Mouse (Mus musculus): ENCODE data around the gene Irf2bp2. TPM values are rescaled to one million over a fixed set of nuclear protein-coding genes. Genes with fewer than 3 reads are reported as not detected.

Irf2bp2 gene
- polyA plus RNA-seq, 1 experiment from 2014 or later, result 11.7 TPM

DNA sequence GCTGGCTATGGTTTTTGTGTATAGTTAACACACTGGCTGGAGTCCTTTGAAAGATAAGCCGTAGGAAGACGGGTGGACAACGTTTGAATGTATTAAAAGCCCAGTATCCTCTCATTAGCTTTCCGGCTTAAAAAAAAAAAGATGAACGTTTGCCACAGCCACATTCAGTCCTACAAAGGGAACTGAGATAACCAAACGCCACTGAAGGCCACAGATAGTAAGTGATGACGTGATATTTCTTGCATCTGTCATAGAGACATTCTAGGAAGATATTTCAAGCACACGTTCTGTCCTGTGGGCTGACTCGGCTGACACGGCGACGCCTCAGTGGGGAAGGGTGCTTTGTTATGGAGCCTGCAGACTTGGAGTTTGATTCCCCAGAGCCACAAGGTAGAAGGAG is 4.4 kb upstream of the Irf2bp2 start:
- Histone ChIP-seq H3K9me3 (ENCODE audit: control insufficient read depth, low read length) (no peaks in the 10 kb centered on the region), H3K4me3 (ENCODE audit: low read length) (no peak overlapping the region), H3K4me2 (ENCODE audit: low read depth, low read length) (no peak overlapping the region), H3K36me3 (ENCODE audit: control insufficient read depth, insufficient read depth, low read length) (no peaks in the 10 kb centered on the region), H3K27ac (ENCODE audit: low read length) (peak overlapping the region; percentile 100), H3K9ac (ENCODE audit: low read length) (0 out of 2 replicates have a peak overlapping the region, but pooled peaks have one; percentile 26), H3K27me3 (ENCODE audit: control insufficient read depth, insufficient read depth, low read depth, low read length) (no peaks in the 10 kb centered on the region), H3K4me1 (replicated peaks; ENCODE audit: control insufficient read depth, insufficient read depth, low read length) (peaks cover 64% of the 10 kb centered on the region)
- WGBS, result 25% methylated on average over 12 of the region's 12 CpGs
- no peak for ATAC-seq (ENCODE audit: low read depth)

DNA sequence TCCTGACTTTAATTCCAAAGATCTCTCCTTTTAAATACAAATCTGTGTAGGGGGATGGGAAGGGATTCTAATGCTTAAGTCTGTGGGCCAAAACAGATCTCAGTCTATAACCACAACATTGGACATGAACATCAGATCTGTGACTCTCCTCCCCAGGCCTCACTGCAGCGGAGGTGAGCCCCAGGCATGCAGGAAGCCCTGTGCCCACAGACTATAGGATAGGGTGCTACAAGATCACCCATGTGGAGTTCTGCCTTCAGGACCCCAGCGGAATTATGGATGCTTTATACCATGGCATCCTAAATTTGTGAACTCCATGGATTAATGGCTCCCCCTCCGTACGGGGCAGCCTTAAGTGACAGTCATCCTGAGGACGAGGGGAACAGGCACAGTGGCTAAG is 2.9 kb upstream of the Irf2bp2 start:
- Histone ChIP-seq H3K36me3 (ENCODE audit: control insufficient read depth, insufficient read depth, low read length) (0 out of 2 replicates have a peak, but pooled peaks cover 4% of the 10 kb centered on the region), H3K4me2 (ENCODE audit: low read depth, low read length) (peak overlapping the region; percentile 80), H3K9ac (ENCODE audit: low read length) (peak overlapping the region; percentile 66), H3K27ac (ENCODE audit: low read length) (peak overlapping the region; percentile 100), H3K27me3 (ENCODE audit: control insufficient read depth, insufficient read depth, low read depth, low read length) (no peaks in the 10 kb centered on the region), H3K4me1 (replicated peaks; ENCODE audit: control insufficient read depth, insufficient read depth, low read length) (peaks cover 55% of the 10 kb centered on the region), H3K4me3 (ENCODE audit: low read length) (no peak overlapping the region; the same call in 1 of the 2 replicates), H3K9me3 (ENCODE audit: control insufficient read depth, low read length) (no peaks in the 10 kb centered on the region)
- 48% methylated on average over 5 of the region's 5 CpGs for WGBS
- no peak for ATAC-seq (ENCODE audit: low read depth)

DNA sequence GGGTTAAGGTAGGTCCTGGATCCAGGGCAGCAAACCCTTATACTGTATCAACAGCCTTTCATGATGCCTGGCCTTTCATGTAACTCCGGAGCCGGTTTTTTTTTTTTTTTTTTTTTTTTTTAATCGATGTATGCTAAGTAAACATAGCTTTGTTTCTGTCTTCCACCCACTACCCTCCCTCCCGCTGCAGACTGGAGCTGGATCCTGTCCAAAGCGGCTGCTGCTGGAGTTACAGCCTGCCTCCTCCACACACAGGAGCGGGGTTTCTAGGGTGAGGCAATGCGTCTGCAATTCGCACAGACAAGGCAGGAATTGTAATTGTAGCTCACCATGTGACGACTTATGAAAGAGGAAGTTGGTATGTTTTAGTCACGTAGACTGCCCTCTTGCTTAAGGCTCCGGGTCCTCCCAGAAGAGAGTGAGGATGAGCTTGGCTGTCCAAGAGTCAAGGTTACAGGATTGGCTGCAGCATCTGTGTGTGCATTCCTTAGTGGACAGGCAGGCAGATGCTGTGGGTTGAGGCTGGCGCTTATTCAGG is 2.4 kb upstream of the Irf2bp2 start:
- Histone ChIP-seq H3K9ac (ENCODE audit: low read length) (peak overlapping the region; percentile 90), H3K27ac (ENCODE audit: low read length) (peak overlapping the region; percentile 100), H3K27me3 (ENCODE audit: control insufficient read depth, insufficient read depth, low read depth, low read length) (no peaks in the 10 kb centered on the region), H3K36me3 (ENCODE audit: control insufficient read depth, insufficient read depth, low read length) (peaks cover 4% of the 10 kb centered on the region; the same call in 1 of the 2 replicates), H3K4me2 (ENCODE audit: low read depth, low read length) (peak overlapping the region; percentile 80), H3K4me3 (ENCODE audit: low read length) (peak overlapping the region; percentile 100), H3K9me3 (ENCODE audit: control insufficient read depth, low read length) (no peaks in the 10 kb centered on the region), H3K4me1 (replicated peaks; ENCODE audit: control insufficient read depth, insufficient read depth, low read length) (peaks cover 50% of the 10 kb centered on the region)
- 3% methylated on average over 12 of the region's 12 CpGs for WGBS
- ATAC-seq (ENCODE audit: low read depth), result peak; percentile 66

DNA sequence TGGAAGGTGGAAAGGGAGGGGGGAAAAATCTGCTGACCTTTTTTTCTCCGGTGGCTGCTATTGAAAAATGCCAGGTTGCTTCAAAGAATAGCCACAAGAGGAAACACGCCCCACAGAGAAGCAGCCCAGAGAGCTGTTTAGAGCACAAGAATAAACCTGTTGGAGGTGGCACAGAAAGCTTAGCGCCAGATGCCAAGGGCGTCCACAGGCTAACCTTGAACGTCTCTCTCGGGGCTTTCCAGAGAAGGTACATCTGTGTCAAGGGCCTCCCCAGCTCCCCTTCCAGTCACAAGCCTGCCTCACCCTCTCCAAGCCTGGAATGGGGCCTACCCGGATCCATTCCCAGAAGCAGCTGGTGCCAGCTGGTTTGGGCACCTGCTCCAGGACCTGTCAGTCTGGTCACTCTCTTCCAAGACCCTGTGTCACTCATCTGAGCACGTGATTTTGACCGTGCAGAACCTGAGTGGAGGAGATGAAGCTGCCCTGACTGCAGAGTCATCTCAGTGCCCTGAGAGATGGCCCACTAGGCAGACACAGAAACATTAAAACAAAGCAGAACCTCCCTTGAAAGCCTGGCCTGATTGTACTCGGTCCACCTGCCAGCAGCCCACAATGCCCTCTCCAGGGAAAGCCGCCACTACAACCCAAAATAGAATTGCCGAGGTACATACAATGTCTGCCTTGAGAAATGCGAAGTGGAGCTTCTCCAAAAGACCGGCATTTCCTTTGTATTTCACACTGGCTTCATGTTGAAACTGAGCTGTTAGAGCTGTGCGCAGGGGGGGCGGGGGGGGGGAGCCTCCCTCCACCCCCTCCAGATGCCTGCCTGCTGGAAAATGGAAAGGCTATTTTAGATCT is 1.6 kb upstream of the Irf2bp2 start:
- Histone ChIP-seq H3K4me1 (replicated peaks; ENCODE audit: control insufficient read depth, insufficient read depth, low read length) (peaks cover 42% of the 10 kb centered on the region), H3K9ac (ENCODE audit: low read length) (peak overlapping the region; percentile 90), H3K27me3 (ENCODE audit: control insufficient read depth, insufficient read depth, low read depth, low read length) (no peaks in the 10 kb centered on the region), H3K4me3 (ENCODE audit: low read length) (peak overlapping the region; percentile 100), H3K9me3 (ENCODE audit: control insufficient read depth, low read length) (no peaks in the 10 kb centered on the region), H3K27ac (ENCODE audit: low read length) (peak overlapping the region; percentile 100), H3K4me2 (ENCODE audit: low read depth, low read length) (peak overlapping the region; percentile 80), H3K36me3 (ENCODE audit: control insufficient read depth, insufficient read depth, low read length) (peaks cover 5% of the 10 kb centered on the region; the same call in 1 of the 2 replicates)
- ATAC-seq (ENCODE audit: low read depth), result no peak
- WGBS, result 8% methylated on average over 16 of the region's 16 CpGs

DNA sequence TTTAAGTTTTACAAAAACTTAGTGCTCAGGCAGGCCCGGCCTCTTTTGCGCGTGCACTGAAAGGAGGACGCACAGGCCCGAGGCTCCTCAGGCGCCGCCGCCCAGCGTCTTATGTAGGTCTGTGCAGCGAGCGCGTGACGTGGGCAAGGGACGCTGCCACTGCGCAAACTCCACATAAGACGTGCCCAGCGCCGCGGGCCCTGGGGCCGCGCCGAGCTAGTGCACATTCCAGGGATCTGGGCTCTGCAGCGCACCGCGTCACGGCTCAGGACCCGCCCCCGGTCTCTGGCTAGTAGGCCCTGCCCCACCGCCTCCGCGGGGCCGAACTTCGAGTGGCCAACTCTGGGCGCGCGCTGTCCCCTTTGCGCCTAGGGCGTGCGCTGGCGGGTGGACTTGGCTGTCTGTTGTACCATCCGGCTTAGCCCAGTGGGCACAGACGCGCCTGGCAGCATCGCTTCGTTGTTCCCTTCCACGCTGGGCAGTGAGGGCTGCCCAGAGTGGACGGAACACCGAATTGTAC is 755 bp upstream of the Irf2bp2 start:
- under 1% methylated on average over 47 of the region's 48 CpGs for WGBS
- peak; percentile 88 for ATAC-seq (ENCODE audit: low read depth)
- Histone ChIP-seq H3K4me3 (ENCODE audit: low read length) (peak overlapping the region; percentile 100), H3K4me2 (ENCODE audit: low read depth, low read length) (peak overlapping the region; percentile 80), H3K9me3 (ENCODE audit: control insufficient read depth, low read length) (no peaks in the 10 kb centered on the region), H3K36me3 (ENCODE audit: control insufficient read depth, insufficient read depth, low read length) (peaks cover 7% of the 10 kb centered on the region; the same call in 1 of the 2 replicates), H3K9ac (ENCODE audit: low read length) (peak overlapping the region; percentile 100), H3K27me3 (ENCODE audit: control insufficient read depth, insufficient read depth, low read depth, low read length) (no peaks in the 10 kb centered on the region), H3K4me1 (replicated peaks; ENCODE audit: control insufficient read depth, insufficient read depth, low read length) (peaks cover 37% of the 10 kb centered on the region), H3K27ac (ENCODE audit: low read length) (peak overlapping the region; percentile 100)

DNA sequence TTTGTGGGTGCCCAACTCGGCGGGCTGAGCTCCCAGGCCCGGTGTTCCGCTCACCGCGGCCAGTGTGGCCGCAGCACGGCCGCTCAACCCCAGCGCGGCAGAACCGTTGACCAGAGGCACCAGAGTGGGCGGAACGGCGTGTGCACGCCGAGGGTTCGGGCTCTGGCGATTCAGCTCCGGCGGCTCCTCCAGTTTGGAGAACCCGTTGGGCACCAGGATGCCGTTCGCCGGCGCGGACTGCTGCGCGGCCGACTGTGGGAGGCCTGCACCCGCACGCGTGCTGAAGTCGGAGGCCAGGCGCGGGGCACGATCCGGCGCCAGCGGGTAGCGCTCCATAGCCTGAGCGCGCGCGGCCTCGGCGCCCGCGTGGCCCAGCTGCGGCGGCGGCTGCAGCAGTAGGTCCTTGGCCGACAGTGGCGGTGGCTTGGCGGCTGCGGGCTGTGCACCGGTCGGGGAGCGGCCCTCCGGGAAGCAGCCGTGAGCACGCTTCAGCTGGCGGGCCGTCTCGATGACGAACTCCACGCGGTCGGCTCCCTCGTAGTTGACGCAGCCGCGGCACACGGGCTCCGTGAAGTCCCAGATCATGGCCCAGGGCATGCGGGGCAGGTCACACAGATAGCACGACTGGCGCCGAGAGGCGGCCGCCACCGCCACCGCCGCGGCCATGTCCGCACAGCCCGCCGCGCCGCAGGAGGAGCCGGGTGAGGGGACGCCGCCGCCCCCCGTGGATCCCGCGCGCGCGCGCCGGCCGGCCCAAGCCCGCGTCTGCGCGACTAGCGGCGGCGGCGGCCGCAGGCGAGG is 815 bp downstream of the Irf2bp2 start:
- H3K4me2 ChIP-seq (ENCODE audit: low read depth, low read length), result peak overlapping the region; percentile 94
- peak overlapping the region; percentile 100 for H3K9ac ChIP-seq (ENCODE audit: low read length)
- WGBS, result 0% methylated on average over 82 of the region's 113 CpGs
- H3K27ac ChIP-seq (ENCODE audit: low read length), result peak overlapping the region; percentile 100
- no peaks in the 10 kb centered on the region for H3K27me3 ChIP-seq (ENCODE audit: control insufficient read depth, insufficient read depth, low read depth, low read length)
- H3K4me1 ChIP-seq (replicated peaks; ENCODE audit: control insufficient read depth, insufficient read depth, low read length), result peaks cover 36% of the 10 kb centered on the region
- H3K4me3 ChIP-seq (ENCODE audit: low read length), result peak overlapping the region; percentile 100
- H3K36me3 ChIP-seq (ENCODE audit: control insufficient read depth, insufficient read depth, low read length), result peaks cover 7% of the 10 kb centered on the region; the same call in 1 of the 2 replicates
- no peaks in the 10 kb centered on the region for H3K9me3 ChIP-seq (ENCODE audit: control insufficient read depth, low read length)
- no peak for ATAC-seq (ENCODE audit: low read depth)

DNA sequence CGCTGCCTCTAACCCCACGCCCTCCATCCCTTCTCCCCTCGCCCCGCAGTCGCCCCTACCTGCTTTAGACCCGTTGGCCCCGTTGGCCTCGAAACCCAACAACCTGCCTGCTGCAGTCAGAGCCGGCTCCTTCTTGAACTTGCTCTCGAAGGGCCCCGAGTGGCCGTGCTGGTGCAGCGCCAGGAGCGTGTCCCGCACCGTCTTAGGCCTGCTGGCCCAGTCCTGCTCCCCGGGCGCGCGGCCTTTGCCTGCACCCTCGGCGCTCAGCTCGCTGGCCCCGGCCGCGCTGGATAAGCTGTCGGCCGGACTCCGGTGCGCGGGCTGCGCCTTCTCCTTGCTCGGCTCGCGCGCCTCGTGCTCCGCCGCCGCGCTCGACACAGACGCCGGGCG is 1.4 kb downstream of the Irf2bp2 start:
- Histone ChIP-seq H3K9me3 (ENCODE audit: control insufficient read depth, low read length) (no peaks in the 10 kb centered on the region), H3K4me3 (ENCODE audit: low read length) (peak overlapping the region; percentile 100), H3K9ac (ENCODE audit: low read length) (peak overlapping the region; percentile 100), H3K36me3 (ENCODE audit: control insufficient read depth, insufficient read depth, low read length) (peaks cover 9% of the 10 kb centered on the region; the same call in 1 of the 2 replicates), H3K4me2 (ENCODE audit: low read depth, low read length) (peak overlapping the region; percentile 94), H3K27me3 (ENCODE audit: control insufficient read depth, insufficient read depth, low read depth, low read length) (no peaks in the 10 kb centered on the region), H3K4me1 (replicated peaks; ENCODE audit: control insufficient read depth, insufficient read depth, low read length) (peaks cover 35% of the 10 kb centered on the region), H3K27ac (ENCODE audit: low read length) (peak overlapping the region; percentile 100)
- no peak for ATAC-seq (ENCODE audit: low read depth)
- WGBS, result 0% methylated on average over 39 of the region's 45 CpGs

DNA sequence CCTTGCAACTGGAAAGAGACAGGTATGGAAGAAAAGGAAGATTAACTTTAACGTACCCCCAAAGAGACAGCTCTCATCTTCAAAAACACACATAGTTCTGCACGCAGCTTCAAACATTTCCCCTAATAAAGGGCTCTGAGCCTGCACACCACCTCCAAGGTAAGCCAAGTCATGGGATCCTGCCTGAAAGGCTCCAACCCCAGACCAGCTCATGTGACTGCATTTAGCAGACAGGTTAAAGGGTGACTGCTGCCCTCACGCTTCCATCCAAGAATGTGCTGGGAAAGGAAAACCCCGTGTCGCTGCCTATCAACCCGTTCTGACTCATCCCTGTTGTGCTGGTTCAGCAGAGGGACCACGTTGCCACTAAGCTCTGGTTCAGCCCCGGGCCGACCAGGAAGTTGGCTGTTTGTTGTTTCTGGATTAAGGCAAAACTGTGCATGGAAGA is 1.9 kb downstream of the Irf2bp2 start:
- Histone ChIP-seq H3K9me3 (ENCODE audit: control insufficient read depth, low read length) (no peaks in the 10 kb centered on the region), H3K27me3 (ENCODE audit: control insufficient read depth, insufficient read depth, low read depth, low read length) (no peaks in the 10 kb centered on the region), H3K36me3 (ENCODE audit: control insufficient read depth, insufficient read depth, low read length) (peaks cover 9% of the 10 kb centered on the region; the same call in 1 of the 2 replicates), H3K4me3 (ENCODE audit: low read length) (peak overlapping the region; percentile 100), H3K4me2 (ENCODE audit: low read depth, low read length) (peak overlapping the region; percentile 94), H3K4me1 (replicated peaks; ENCODE audit: control insufficient read depth, insufficient read depth, low read length) (peaks cover 34% of the 10 kb centered on the region), H3K27ac (ENCODE audit: low read length) (peak overlapping the region; percentile 100), H3K9ac (ENCODE audit: low read length) (peak overlapping the region; percentile 100)
- ATAC-seq (ENCODE audit: low read depth), result no peak
- 0% methylated on average over 9 of the region's 9 CpGs for WGBS
